Mouse (Mus musculus) kidney, embryonic 16.5 days (tissue): ENCODE results near the gene Erg28. TPM values are rescaled to one million over a fixed set of nuclear protein-coding genes. Genes with fewer than 3 reads are reported as not detected.

Source experiments
- ATAC-seq: fragments of 200-750 bp; cut with Nextera tagmentation; 2 replicates; pipeline ENCODE4 v1.8.0; 2017; ENCODE audit warnings: moderate TSS enrichment; ENCODE audit not compliant: low FRiP score, low TSS enrichment
- H3K27ac ChIP-seq: fragments of 300-500 bp; sonication (generic); 2 replicates; pipeline ENCODE4 v1.5.1; 2014; ENCODE audit warnings: low read length
- H3K27me3 ChIP-seq: fragments of 300-500 bp; sonication (generic); 2 replicates; pipeline ENCODE4 v1.6.1; 2014; ENCODE audit warnings: low read length, control low read depth, mixed read lengths; ENCODE audit not compliant: insufficient read depth
- H3K36me3 ChIP-seq: fragments of 300-500 bp; sonication (generic); 2 replicates; pipeline ENCODE4 v1.6.1; 2014; ENCODE audit warnings: low read length, control low read depth, mixed read lengths; ENCODE audit not compliant: insufficient read depth
- H3K4me1 ChIP-seq: fragments of 300-500 bp; sonication (generic); 2 replicates; pipeline ENCODE4 v1.6.1; 2014; ENCODE audit warnings: low read length, control low read depth, mixed read lengths; ENCODE audit not compliant: insufficient read depth
- H3K4me2 ChIP-seq: fragments of 300-500 bp; sonication (generic); replicated peaks from 2 replicates; pipeline ENCODE4 v1.6.1; 2014; ENCODE audit warnings: low read depth, low read length
- H3K4me3 ChIP-seq: fragments of 300-500 bp; sonication (generic); 2 replicates; pipeline ENCODE4 v1.5.1; 2014; ENCODE audit warnings: mild to moderate bottlenecking, low read length
- H3K9ac ChIP-seq: fragments of 300-500 bp; sonication (generic); replicated peaks from 2 replicates; pipeline ENCODE4 v1.6.1; 2014; ENCODE audit warnings: low read length
- H3K9me3 ChIP-seq: fragments of 300-500 bp; sonication (generic); 2 replicates; pipeline ENCODE4 v1.6.1; 2016; ENCODE audit warnings: low read length, control low read depth
- WGBS: fragments of 180-500 bp; shearing (Covaris S2); extraction: QIAGEN DNeasy Blood & Tissue Kit; methylation state at CpG from one replicate; pipeline ENCODE4 v1.1.7; 2014; 5-methylcytosine and 5-hydroxymethylcytosine counted together
- polyA plus RNA-seq: library from polyadenylated mRNA; unstranded; fragments of >200 nt; fragmentation: Nextera tagmentation; extraction: Ambion mirVana; gene quantifications from 2 replicates; pipeline ENCODE4 v1.2.1, GENCODE M21; 2015

The Erg28 gene
- polyA plus RNA-seq, 1 experiment from 2014 or later, result 116 TPM

GRCm38 (mm10) chr12:85825361-85825760 is 1.0 kb upstream of the Erg28 start:
- peaks cover 9% of the 10 kb centered on the region for H3K36me3 ChIP-seq
- H3K4me3 ChIP-seq, result peak overlapping the region; percentile 82
- no peaks in the 10 kb centered on the region for H3K9me3 ChIP-seq
- 10% methylated on average over 8 of the region's 8 CpGs for WGBS
- no peaks in the 10 kb centered on the region for H3K27me3 ChIP-seq
- H3K4me2 ChIP-seq, result peak overlapping the region; percentile 83
- H3K4me1 ChIP-seq, result peaks cover 9% of the 10 kb centered on the region
- H3K27ac ChIP-seq, result peak overlapping the region; percentile 98
- no peak for ATAC-seq
- peak overlapping the region; percentile 77 for H3K9ac ChIP-seq

GRCm38 (mm10) chr12:85822051-85822450 is 2.3 kb downstream of the Erg28 start:
- Histone ChIP-seq H3K9ac (no peak overlapping the region), H3K4me3 (no peak overlapping the region), H3K36me3 (peaks cover 18% of the 10 kb centered on the region), H3K9me3 (no peaks in the 10 kb centered on the region), H3K27me3 (no peaks in the 10 kb centered on the region), H3K4me2 (no peak overlapping the region), H3K27ac (no peak overlapping the region), H3K4me1 (peaks cover 9% of the 10 kb centered on the region)
- WGBS, result 82% methylated on average over 9 of the region's 9 CpGs
- no peak for ATAC-seq

GRCm38 (mm10) chr12:85813599-85813998 is 10.8 kb downstream of the Erg28 start:
- Histone ChIP-seq H3K27ac (no peak overlapping the region), H3K27me3 (no peaks in the 10 kb centered on the region), H3K9ac (no peak overlapping the region), H3K4me2 (no peak overlapping the region), H3K9me3 (no peaks in the 10 kb centered on the region), H3K4me3 (no peak overlapping the region), H3K36me3 (peaks cover 20% of the 10 kb centered on the region), H3K4me1 (peaks cover 15% of the 10 kb centered on the region)
- peak; percentile 92 for ATAC-seq
- 13% methylated on average over 2 of the region's 2 CpGs for WGBS

GRCm38 (mm10) chr12:85811676-85812075 is 12.7 kb downstream of the Erg28 start:
- peaks cover 15% of the 10 kb centered on the region for H3K4me1 ChIP-seq
- H3K27ac ChIP-seq, result no peak overlapping the region
- H3K4me3 ChIP-seq, result no peak overlapping the region
- no peak for ATAC-seq
- WGBS, result 99% methylated on average over 4 of the region's 4 CpGs
- H3K9ac ChIP-seq, result no peak overlapping the region
- peaks cover 12% of the 10 kb centered on the region for H3K36me3 ChIP-seq
- no peaks in the 10 kb centered on the region for H3K27me3 ChIP-seq
- no peaks in the 10 kb centered on the region for H3K9me3 ChIP-seq
- H3K4me2 ChIP-seq, result no peak overlapping the region

- no peaks in the 10 kb centered on the region for H3K27me3 ChIP-seq
- no peak overlapping the region for H3K9ac ChIP-seq
- H3K4me1 ChIP-seq, result peaks cover 15% of the 10 kb centered on the region
- H3K9me3 ChIP-seq, result no peaks in the 10 kb centered on the region
- H3K4me2 ChIP-seq, result no peak overlapping the region
- no peak overlapping the region for H3K4me3 ChIP-seq
- H3K27ac ChIP-seq, result no peak overlapping the region
- ATAC-seq, result no peak
- H3K36me3 ChIP-seq, result peaks cover 9% of the 10 kb centered on the region
Measured at GRCm38 (mm10) chr12:85810959-85811358, 13.4 kb downstream of the Erg28 start.

- H3K27ac ChIP-seq, result no peak overlapping the region
- peaks cover 15% of the 10 kb centered on the region for H3K4me1 ChIP-seq
- no peak overlapping the region for H3K9ac ChIP-seq
- no peaks in the 10 kb centered on the region for H3K9me3 ChIP-seq
- no peaks in the 10 kb centered on the region for H3K27me3 ChIP-seq
- H3K4me2 ChIP-seq, result no peak overlapping the region
- peaks cover 8% of the 10 kb centered on the region; the same call in 1 of the 2 replicates for H3K36me3 ChIP-seq
- no peak overlapping the region for H3K4me3 ChIP-seq
- 65% methylated on average over 6 of the region's 6 CpGs for WGBS
- ATAC-seq, result no peak
Measured at GRCm38 (mm10) chr12:85809726-85810125, 14.6 kb downstream of the Erg28 start.

- Histone ChIP-seq H3K4me2 (no peak overlapping the region), H3K27ac (no peak overlapping the region), H3K27me3 (no peaks in the 10 kb centered on the region), H3K9me3 (no peaks in the 10 kb centered on the region), H3K9ac (no peak overlapping the region), H3K36me3 (no peaks in the 10 kb centered on the region), H3K4me1 (no peaks in the 10 kb centered on the region; the same call in 1 of the 2 replicates), H3K4me3 (no peak overlapping the region)
- 38% methylated on average over 9 of the region's 9 CpGs for WGBS
- ATAC-seq, result no peak
Measured at GRCm38 (mm10) chr12:85800031-85800430, 24.3 kb downstream of the Erg28 start.

GRCm38 (mm10) chr12:85795551-85795950 is 28.8 kb downstream of the Erg28 start:
- Histone ChIP-seq H3K9ac (no peak overlapping the region), H3K4me1 (no peaks in the 10 kb centered on the region; the same call in 1 of the 2 replicates), H3K27me3 (no peaks in the 10 kb centered on the region), H3K4me2 (no peak overlapping the region), H3K27ac (no peak overlapping the region), H3K9me3 (no peaks in the 10 kb centered on the region), H3K36me3 (no peaks in the 10 kb centered on the region), H3K4me3 (no peak overlapping the region)
- no peak for ATAC-seq
- 92% methylated on average over 1 of the region's 1 CpGs for WGBS

GRCm38 (mm10) chr12:85794094-85794493 is 30.3 kb downstream of the Erg28 start:
- no peak overlapping the region for H3K4me3 ChIP-seq
- WGBS, result 81% methylated on average over 2 of the region's 2 CpGs
- H3K27me3 ChIP-seq, result no peaks in the 10 kb centered on the region
- no peak overlapping the region for H3K27ac ChIP-seq
- no peak overlapping the region for H3K9ac ChIP-seq
- H3K9me3 ChIP-seq, result no peaks in the 10 kb centered on the region
- H3K4me2 ChIP-seq, result no peak overlapping the region
- H3K36me3 ChIP-seq, result no peaks in the 10 kb centered on the region
- no peaks in the 10 kb centered on the region for H3K4me1 ChIP-seq
- ATAC-seq, result no peak

- no peak overlapping the region for H3K9ac ChIP-seq
- no peak overlapping the region for H3K4me3 ChIP-seq
- WGBS, result 46% methylated on average over 6 of the region's 6 CpGs
- H3K4me2 ChIP-seq, result no peak overlapping the region
- no peaks in the 10 kb centered on the region for H3K27me3 ChIP-seq
- no peaks in the 10 kb centered on the region for H3K9me3 ChIP-seq
- H3K27ac ChIP-seq, result no peak overlapping the region
- no peaks in the 10 kb centered on the region for H3K36me3 ChIP-seq
- ATAC-seq, result no peak
- no peaks in the 10 kb centered on the region for H3K4me1 ChIP-seq
Measured at GRCm38 (mm10) chr12:85792821-85793346, 31.5 kb downstream of the Erg28 start.
